25 mouse cellular contexts compared by ENCODE assay signal in the genomic region with DNA sequence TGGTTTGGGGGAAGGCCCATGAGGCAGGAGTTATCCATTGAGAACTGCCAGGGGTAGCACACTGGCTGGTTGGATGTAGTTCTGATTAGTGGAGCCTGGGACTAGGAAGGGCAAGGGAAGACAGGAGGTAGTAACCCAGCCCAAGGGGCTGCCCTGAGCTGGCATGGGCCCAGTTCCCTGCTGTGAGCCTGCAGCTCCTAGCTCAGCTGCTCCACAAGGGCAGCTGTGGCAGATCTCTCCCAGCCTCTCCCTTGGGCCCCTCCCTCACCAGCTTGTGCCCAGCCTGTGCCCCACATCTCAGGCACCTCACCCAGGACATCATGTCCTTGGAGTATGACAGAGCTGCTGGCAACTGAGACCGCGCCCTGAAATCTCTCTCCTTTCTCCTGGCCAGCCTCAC. TPM values are rescaled to one million over a fixed set of nuclear protein-coding genes. Genes with fewer than 3 reads are reported as not detected.
DNase-seq lines count a peak whose midpoint lies in the region; ATAC-seq and TF ChIP-seq lines count a peak whose summit lies in the region.
"Had no signal": no experiment of that assay in that cellular context is flagged by ENCODE, and none has a peak within 500 bp of the region (broad histone marks: within the 10 kb centered on the region; RNA-seq: fewer than 3 reads in every experiment).

No protein-coding gene starts in this region.

- no peak overlapping the region for H3K4me3 ChIP-seq in heart, postnatal 0 days (ENCODE audit: low read depth, low read length)
- no peak overlapping the region for H3K4me3 ChIP-seq in neural tube, embryonic 14.5 days (ENCODE audit: low read depth, low read length)
- no peak overlapping the region for H3K4me3 ChIP-seq in neural tube, embryonic 15.5 days (replicated peaks)
- H3K4me3 ChIP-seq: forebrain, embryonic 10.5 days; heart, embryonic 13.5 days; limb, embryonic 10.5 days; stomach, embryonic 15.5 days had no signal

- peak; percentile 16; the same call in 1 of the 2 replicates for ATAC-seq in heart, postnatal 0 days (ENCODE audit: insufficient read depth, low read depth)
- peak; percentile 22; the same call in 1 of the 2 replicates for ATAC-seq in neural tube, embryonic 14.5 days (ENCODE audit: low read depth)
- no peak for ATAC-seq in neural tube, embryonic 15.5 days (ENCODE audit: low FRiP score)
- 0 out of 2 replicates have a peak, but pooled peaks have one; percentile 7 for ATAC-seq in neutrophil, adult 5-6 weeks (ENCODE audit: extremely low read depth, insufficient number of reproducible peaks, low FRiP score, poor library complexity, severe bottlenecking)
- ATAC-seq: hindbrain, embryonic 16.5 days; intestine, embryonic 16.5 days had no signal

- DNase-seq in adrenal gland, postnatal 14 days, result peak; percentile 20
- DNase-seq in adrenal gland, postnatal 36 days, result no peak
- no peak for DNase-seq in heart, postnatal 0 days (ENCODE audit: low spot score)
- no peak for DNase-seq in heart, postnatal 10 days
- DNase-seq in embryo, embryonic 10.5 days (ENCODE audit: low spot score), result no peak
- DNase-seq: adrenal gland, adult 2 months; cerebellum, adult 11 months; heart, adult 11 months; kidney, postnatal 36 days; thymus, adult 18-20 months; thymus, postnatal 4 days had no signal

- no peak overlapping the region for H3K27ac ChIP-seq in heart, postnatal 0 days (ENCODE audit: low read depth)
- H3K27ac ChIP-seq in neural tube, embryonic 14.5 days (ENCODE audit: low read depth, low read length), result no peak overlapping the region
- no peak overlapping the region for H3K27ac ChIP-seq in neural tube, embryonic 15.5 days (replicated peaks)
- H3K27ac ChIP-seq: forebrain, embryonic 10.5 days; heart, embryonic 13.5 days; limb, embryonic 10.5 days; stomach, embryonic 15.5 days had no signal

- intact Hi-C loops in heart, postnatal 10 days (cut with DNase I), result loop anchor here (1.0 to 5.0 kb wide), 2 partner anchors 78 to 131 kb away; no protein-coding TSS in a partner anchor

- no peak for TF ChIP-seq EP300 in heart, postnatal 0 days (IDR thresholded peaks at IDR 0.05; ENCODE audit: low read depth)

- H3K9ac ChIP-seq in heart, postnatal 0 days (replicated peaks; ENCODE audit: low read depth, low read length), result no peak overlapping the region
- no peak overlapping the region for H3K9ac ChIP-seq in neural tube, embryonic 14.5 days (replicated peaks; ENCODE audit: low read depth, low read length)
- no peak overlapping the region for H3K9ac ChIP-seq in neural tube, embryonic 15.5 days (replicated peaks)
- H3K9ac ChIP-seq: heart, embryonic 13.5 days; stomach, embryonic 15.5 days had no signal

- no peak overlapping the region for H3K4me2 ChIP-seq in heart, postnatal 0 days (ENCODE audit: low read depth, low read length)
- no peak overlapping the region for H3K4me2 ChIP-seq in neural tube, embryonic 14.5 days (ENCODE audit: low read depth, low read length)
- no peak overlapping the region for H3K4me2 ChIP-seq in neural tube, embryonic 15.5 days
- H3K4me2 ChIP-seq: heart, embryonic 13.5 days; stomach, embryonic 15.5 days had no signal

- no peaks in the 10 kb centered on the region for H3K36me3 ChIP-seq in heart, postnatal 0 days (replicated peaks; ENCODE audit: control insufficient read depth, insufficient read depth, low read length)
- no peaks in the 10 kb centered on the region for H3K36me3 ChIP-seq in neural tube, embryonic 14.5 days (ENCODE audit: control insufficient read depth, insufficient read depth, low read length)
- no peaks in the 10 kb centered on the region for H3K36me3 ChIP-seq in neural tube, embryonic 15.5 days
- H3K36me3 ChIP-seq: forebrain, embryonic 10.5 days; heart, embryonic 13.5 days; limb, embryonic 10.5 days; stomach, embryonic 15.5 days had no signal

- H3K27me3 ChIP-seq in heart, postnatal 0 days (ENCODE audit: control insufficient read depth, insufficient read depth, low read length), result peaks cover 23% of the 10 kb centered on the region
- H3K27me3 ChIP-seq in neural tube, embryonic 14.5 days (ENCODE audit: control insufficient read depth, insufficient read depth, low read length), result no peaks in the 10 kb centered on the region
- H3K27me3 ChIP-seq in neural tube, embryonic 15.5 days (replicated peaks), result 0 out of 2 replicates have a peak, but pooled peaks cover 5% of the 10 kb centered on the region

- 81% methylated on average over 2 of the region's 2 CpGs for WGBS in heart, postnatal 0 days
- WGBS in neural tube, embryonic 14.5 days, result 98% methylated on average over 2 of the region's 2 CpGs
- WGBS in neural tube, embryonic 15.5 days, result 100% methylated on average over 2 of the region's 2 CpGs

- no peak for TF ChIP-seq CTCF in heart, postnatal 0 days (IDR thresholded peaks at IDR 0.05; ENCODE audit: low read depth)

- H3K4me1 ChIP-seq in heart, postnatal 0 days (ENCODE audit: control insufficient read depth, insufficient read depth), result no peaks in the 10 kb centered on the region
- 0 out of 2 replicates have a peak, but pooled peaks cover 3% of the 10 kb centered on the region for H3K4me1 ChIP-seq in neural tube, embryonic 14.5 days (ENCODE audit: control insufficient read depth, insufficient read depth, low read length)
- H3K4me1 ChIP-seq in neural tube, embryonic 15.5 days, result no peaks in the 10 kb centered on the region

- H3K9me3 ChIP-seq in heart, postnatal 0 days (replicated peaks; ENCODE audit: control insufficient read depth, low read length), result no peaks in the 10 kb centered on the region
- H3K9me3 ChIP-seq in neural tube, embryonic 14.5 days (ENCODE audit: control insufficient read depth, low read length), result no peaks in the 10 kb centered on the region
- no peaks in the 10 kb centered on the region for H3K9me3 ChIP-seq in neural tube, embryonic 15.5 days (replicated peaks)
- H3K9me3 ChIP-seq: forebrain, embryonic 10.5 days; heart, embryonic 13.5 days; limb, embryonic 10.5 days; stomach, embryonic 15.5 days had no signal

RNA-seq across cellular contexts. Expression of gene Pkp1, which starts 24.7 kb away (rescaled TPM):
- total RNA-seq in adrenal gland, postnatal 14 days (2021), result not detected in 2 replicates
- total RNA-seq in adrenal gland, postnatal 36 days (2021), result not detected
- 0.58 TPM in 1 of 2 replicates, not detected in the other for total RNA-seq in heart, postnatal 0 days (2014; rRNA removed; ENCODE audit: low replicate concordance)
- 0.05 TPM in 2 replicates for polyA plus RNA-seq in heart, postnatal 0 days (2015; fragmentation: Nextera tagmentation; extraction: Ambion mirVana)
- total RNA-seq in heart, postnatal 10 days (2021), result under 1 TPM; 0.10 to 0.14 TPM
- not detected in 2 replicates for polyA plus RNA-seq in neural tube, embryonic 14.5 days (2014; fragmentation: Nextera tagmentation; extraction: Ambion mirVana)
- polyA plus RNA-seq in neural tube, embryonic 15.5 days (2015; fragmentation: Nextera tagmentation; extraction: Ambion mirVana), result 0.10 and 1.9 TPM in 2 replicates
- not detected in 2 replicates for total RNA-seq in neutrophil, adult 5-6 weeks (2017)
- total RNA-seq: adrenal gland, adult 2 months; hematopoietic stem cell, adult 5-6 weeks; megakaryocyte-erythroid progenitor cell, adult 5-6 weeks had no signal
- polyA plus RNA-seq: adrenal gland, adult 2 months; kidney, embryonic 14.5 days; liver, embryonic 16.5 days; spleen, adult 2 months had no signal
